Mouse (Mus musculus) telencephalon, adult 2 months (tissue): Measurements from ENCODE around the gene Supt6.
"Not testable (repeated sequence)": the region's sequence is repeated elsewhere in the genome, so short reads cannot be mapped to it uniquely, and the experiment has no call there.

Experiments used
- DNase-seq: peaks from one replicate; pipeline ENCODE4 v3.0.0-alpha.2; 2011; ENCODE audit warnings: low read depth, low spot score

Supt6 gene

GRCm38 (mm10) chr11:78245627-78246317, at the start of gene Supt6, which contains the start of gene Sdf2:
Supt6 (minus strand) TSS chr11:78245987.
Sdf2 (plus strand) TSS chr11:78245746.
- DNase-seq, result peak; percentile 93

GRCm38 (mm10) chr11:78294585-78294984, 48.8 kb upstream of the Supt6 start:
- no peak for DNase-seq

DNA sequence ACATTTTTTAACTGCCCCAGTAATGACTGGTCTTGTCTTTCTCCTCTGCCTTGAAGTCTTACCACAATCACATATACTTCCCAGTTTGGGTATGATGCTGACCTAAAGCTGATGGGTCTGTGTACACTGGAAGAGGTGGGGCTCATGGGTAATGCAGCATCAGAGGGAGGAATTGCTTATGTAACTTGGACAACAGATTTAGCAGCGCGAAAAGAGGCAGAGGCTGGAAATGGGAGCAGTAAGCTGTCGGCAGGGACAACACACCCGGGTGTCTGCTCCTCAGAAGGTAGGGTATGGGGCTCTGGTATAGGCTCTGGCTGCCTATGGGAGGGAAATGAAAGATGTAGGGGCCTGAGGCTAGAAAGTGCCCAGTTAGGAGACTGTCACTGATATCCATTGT, 44.9 kb upstream of the Supt6 start, which contains the start of gene BC030499:
BC030499 (plus strand) TSS at position 188 of the 400 bp plus-strand sequence.
- peak; percentile 53 for DNase-seq

- no peak for DNase-seq
Observed at GRCm38 (mm10) chr11:78289146-78289763, 43.5 kb upstream of the Supt6 start.

- DNase-seq, result no peak
Observed at GRCm38 (mm10) chr11:78279586-78279985, 33.8 kb upstream of the Supt6 start.

GRCm38 (mm10) chr11:78278853-78279252, 33.1 kb upstream of the Supt6 start:
- no peak for DNase-seq

GRCm38 (mm10) chr11:78276169-78276568, 30.4 kb upstream of the Supt6 start:
- DNase-seq, result not testable (repeated sequence)

- DNase-seq, result no peak
Observed at GRCm38 (mm10) chr11:78275596-78275995, 29.8 kb upstream of the Supt6 start.

GRCm38 (mm10) chr11:78271986-78272385, 26.2 kb upstream of the Supt6 start:
- peak; percentile 79 for DNase-seq

DNA sequence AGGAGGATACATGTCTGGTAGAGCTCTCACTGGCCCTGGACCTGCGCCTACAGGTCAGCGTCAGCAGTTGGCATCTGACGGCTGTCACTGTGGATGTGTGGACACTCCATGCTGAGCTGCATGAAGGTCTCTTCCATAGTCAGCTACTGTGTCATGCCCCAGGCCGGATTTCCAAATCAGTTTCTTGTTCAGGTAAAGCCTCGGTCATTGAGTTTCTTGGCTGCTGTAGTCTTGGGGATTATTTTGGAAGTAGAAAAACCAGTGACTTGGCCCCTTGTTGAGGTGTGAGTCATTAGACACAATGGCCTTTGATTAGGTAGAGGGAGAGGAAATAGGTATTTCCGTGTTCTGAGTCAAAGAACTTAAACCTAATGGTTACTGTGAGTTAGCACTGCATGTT, 19.8 kb upstream of the Supt6 start:
- DNase-seq, result no peak

DNA sequence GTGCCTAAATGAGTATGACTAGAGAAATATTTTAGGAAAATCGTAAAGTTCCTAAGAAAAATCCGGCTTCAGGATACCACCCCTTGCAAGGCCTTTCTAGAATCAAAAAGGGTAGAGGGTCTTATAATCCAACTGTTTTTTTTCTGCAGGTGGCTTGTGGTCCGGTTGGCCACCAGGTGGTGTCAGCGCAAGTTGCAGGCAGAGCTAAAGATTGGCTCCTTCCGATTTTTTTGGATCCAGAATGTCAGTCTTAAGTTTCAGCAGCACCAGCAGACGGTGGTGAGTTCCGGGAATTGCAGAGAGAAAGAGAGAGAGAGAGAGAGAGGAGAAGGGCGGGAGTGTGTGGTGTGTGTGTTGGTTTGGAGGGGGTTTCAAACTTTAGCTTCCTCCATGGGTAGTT, 16.8 kb upstream of the Supt6 start:
- DNase-seq, result peak; percentile 58

DNA sequence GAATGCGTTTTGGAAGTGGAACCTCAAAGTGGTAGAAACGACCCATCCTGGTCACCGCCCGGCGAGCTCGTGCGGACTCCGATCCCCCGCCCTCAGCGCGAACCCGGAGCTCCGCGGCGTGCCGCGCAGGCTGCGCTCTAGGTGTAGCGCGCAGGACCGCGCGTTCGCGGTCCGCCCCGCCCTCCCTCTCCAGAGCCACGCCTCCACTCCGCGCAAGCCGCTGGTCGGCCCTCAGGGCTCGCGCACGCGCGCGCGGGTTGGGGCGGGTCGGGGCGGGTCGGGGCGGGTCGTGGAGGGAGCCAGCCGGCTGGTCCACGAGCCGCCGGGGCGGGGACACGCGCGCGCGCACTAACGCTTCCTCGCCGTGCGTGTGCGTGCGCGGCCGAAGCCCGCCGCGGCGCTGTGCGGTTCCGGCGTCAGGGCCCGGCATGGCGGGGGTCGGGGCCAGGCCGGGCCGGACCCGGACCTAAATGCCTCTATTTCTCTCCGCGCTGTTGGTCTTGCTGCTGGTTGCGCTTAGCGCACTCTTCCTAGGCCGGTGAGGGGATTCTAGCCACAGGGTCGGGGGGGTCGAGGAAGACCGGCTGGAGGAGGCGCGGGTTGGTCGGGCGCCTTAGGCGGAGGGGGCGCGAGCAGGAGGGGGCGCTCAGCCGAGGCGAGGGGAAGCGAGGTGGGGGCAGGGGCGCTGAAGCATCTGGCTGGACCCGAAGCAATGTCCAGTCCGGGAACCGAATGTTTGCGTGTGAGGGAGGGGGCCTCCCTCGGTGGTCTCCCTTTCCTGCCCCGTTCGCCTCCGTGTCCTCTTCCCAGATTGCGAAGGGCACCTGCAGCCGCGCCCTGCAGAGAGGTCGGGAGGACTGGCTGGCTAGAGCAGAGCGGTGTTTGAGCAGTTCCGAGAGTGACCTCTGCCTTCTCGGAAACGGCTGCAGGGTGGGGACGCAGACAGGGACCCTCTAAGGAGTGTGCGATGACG, 15.9 kb upstream of the Supt6 start, which contains the start of gene 2610507B11Rik:
2610507B11Rik (plus strand) TSS at position 373 of the 973 bp plus-strand sequence.
- peak; percentile 87 for DNase-seq

- DNase-seq, result no peak
Observed at GRCm38 (mm10) chr11:78260489-78261258, 14.9 kb upstream of the Supt6 start.

- DNase-seq, result no peak
Observed at GRCm38 (mm10) chr11:78256618-78257017, 10.8 kb upstream of the Supt6 start.

DNA sequence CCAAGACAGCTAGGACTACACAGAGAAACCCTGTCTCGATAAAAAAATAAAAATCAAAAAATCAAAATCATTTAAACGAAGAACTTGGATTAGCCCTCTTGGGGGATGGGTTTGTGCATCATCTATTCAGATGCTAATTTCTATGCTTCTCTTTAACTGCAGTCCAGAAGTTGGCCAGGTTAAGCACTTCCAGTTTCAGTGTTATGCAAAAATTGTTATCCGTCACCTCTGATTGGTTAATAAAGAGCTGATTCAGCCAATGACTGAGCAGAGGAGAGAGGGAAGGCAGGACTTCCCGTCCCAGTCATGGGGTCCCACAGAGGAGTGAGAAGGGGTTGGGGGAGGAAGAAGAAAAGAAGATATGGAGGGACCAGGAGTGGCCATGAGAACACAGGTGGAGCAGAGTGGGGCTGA, 1.9 kb upstream of the Supt6 start:
- no peak for DNase-seq

GRCm38 (mm10) chr11:78247012-78247348, 1.2 kb upstream of the Supt6 start:
- DNase-seq, result no peak

- DNase-seq, result no peak
Observed at GRCm38 (mm10) chr11:78246318-78247011, 678 bp upstream of the Supt6 start.

DNA sequence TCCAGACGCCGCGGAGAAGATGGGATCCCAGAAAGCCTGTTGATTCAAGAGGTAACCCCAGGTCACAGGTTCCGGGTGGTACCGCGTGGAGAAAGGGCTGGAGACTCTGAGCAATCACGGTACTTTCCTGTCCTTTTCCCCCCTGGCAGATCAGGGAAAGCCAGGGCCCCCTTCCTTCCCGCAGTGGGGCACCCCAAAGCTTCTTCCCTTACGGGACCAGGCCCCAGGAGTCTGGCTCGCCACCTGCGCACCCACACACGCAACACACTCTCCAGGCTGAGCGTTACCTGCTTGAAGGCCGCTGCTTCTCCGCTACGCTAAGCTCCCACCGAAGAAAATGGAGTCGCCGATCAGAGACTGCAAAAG, 543 bp downstream of the Supt6 start:
- no peak for DNase-seq

- DNase-seq, result peak; percentile 89
Observed at GRCm38 (mm10) chr11:78240193-78240857, 5.5 kb downstream of the Supt6 start.

DNA sequence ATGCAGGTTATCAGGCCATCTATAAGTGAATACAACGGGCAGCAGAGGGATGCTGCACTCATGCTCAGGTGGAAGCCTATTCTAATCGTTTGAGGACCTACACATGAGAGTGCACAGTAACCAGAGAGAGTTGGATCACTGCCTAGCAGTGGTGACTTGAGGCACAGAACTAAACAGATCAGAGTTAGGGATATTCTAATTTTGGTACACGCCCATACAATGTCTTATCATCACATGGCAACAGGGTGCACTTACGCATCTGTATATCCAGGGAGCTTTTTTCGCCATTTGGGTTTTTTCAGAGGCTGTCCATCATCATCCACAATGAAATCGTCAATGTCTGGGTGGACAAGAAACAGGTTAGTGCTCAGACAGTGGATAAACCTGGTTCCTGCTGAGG, 14.3 kb downstream of the Supt6 start:
- DNase-seq, result no peak
